Mouse (Mus musculus) heart, adult 2 months (tissue): Measurements from ENCODE around the gene Dcps.

Experiments used
- CTCF ChIP-seq: fragments of 200-600 bp; IDR thresholded peaks from 2 replicates; pipeline ENCODE4 v1.8.1; 2022; ENCODE audit warnings: antibody characterized with exemption, mild to moderate bottlenecking, moderate library complexity
- POLR2A ChIP-seq: fragments of 200-500 bp; IDR thresholded peaks from 2 replicates; pipeline ENCODE4 v1.6.1; 2011; ENCODE audit warnings: mild to moderate bottlenecking, low read depth, low read length, control low read depth; ENCODE audit not compliant: insufficient read depth

GRCm38 (mm10) chr9:35160662-35161061 lies 15.2 kb downstream of the Dcps start:
- no peak for TF ChIP-seq CTCF
- TF ChIP-seq POLR2A = no peak
